Mouse (Mus musculus) heart, adult 8-10 months (tissue): Measurements from ENCODE around the gene Adamts7. TPM values are rescaled to one million over a fixed set of nuclear protein-coding genes. Genes with fewer than 3 reads are reported as not detected.

Experiments
- DNase-seq: peaks from one replicate; pipeline ENCODE4 v3.0.0; 2022; ENCODE audit warnings: low spot score
- total RNA-seq, 4 experiments: library from RNA; stranded (reverse); gene quantifications; 2 replicates each; pipeline ENCODE4 v1.2.4; 2022

Adamts7 gene
- total RNA-seq, 4 experiments from 2014 or later: 11.2 to 18.0 (median 12.8) TPM

- DNase-seq: no peak
These were observed 94.4 kb downstream of the Adamts7 start for GRCm38 (mm10) chr9:90257220-90257619.

Other genes starting within 250 kb of the Adamts7 start
- gene Ctsh, start 108.9 kb upstream of the Adamts7 start, total RNA-seq: 10 to 100 TPM; 43.8 to 66.2 (median 55.1) TPM
- gene Morf4l1, start 48.3 kb upstream of the Adamts7 start, total RNA-seq: 100 to 1,000 TPM; 219 to 244 (median 237) TPM
- 10 to 100 TPM in 1 of 4 experiments, 1 to 10 TPM in 3; 8.7 to 10.3 (median 9.4) TPM for gene Tbc1d2b, start 107.7 kb downstream of the Adamts7 start, total RNA-seq